Mouse (Mus musculus) kidney, embryonic 14.5 days (tissue): ENCODE data around the gene Dnajc19. TPM values are rescaled to one million over a fixed set of nuclear protein-coding genes. Genes with fewer than 3 reads are reported as not detected.

Experiments
- ATAC-seq: fragments of 200-750 bp; cut with Nextera tagmentation; 2 replicates; pipeline ENCODE4 v1.8.0; 2017; ENCODE audit warnings: moderate number of reproducible peaks, mild to moderate bottlenecking, moderate TSS enrichment, moderate library complexity; ENCODE audit not compliant: low FRiP score, low TSS enrichment
- H3K27ac ChIP-seq: fragments of 300-500 bp; sonication (generic); 2 replicates; pipeline ENCODE4 v1.5.1; 2014; ENCODE audit warnings: low read depth, mild to moderate bottlenecking, low read length, moderate library complexity, mixed read lengths
- H3K27me3 ChIP-seq: fragments of 300-500 bp; sonication (generic); 2 replicates; pipeline ENCODE4 v1.6.1; 2014; ENCODE audit warnings: mild to moderate bottlenecking, low read length; ENCODE audit not compliant: control insufficient read depth, insufficient read depth
- H3K36me3 ChIP-seq: fragments of 300-500 bp; sonication (generic); 2 replicates; pipeline ENCODE4 v1.6.1; 2014; ENCODE audit warnings: low read length, mixed read lengths; ENCODE audit not compliant: control insufficient read depth, insufficient read depth
- H3K4me1 ChIP-seq: fragments of 300-500 bp; sonication (generic); 2 replicates; pipeline ENCODE4 v1.6.1; 2014; ENCODE audit warnings: low read length, mixed read lengths; ENCODE audit not compliant: control insufficient read depth, insufficient read depth
- H3K4me2 ChIP-seq: fragments of 300-500 bp; sonication (generic); replicated peaks from 2 replicates; pipeline ENCODE4 v1.6.1; 2014; ENCODE audit warnings: low read depth, mild to moderate bottlenecking, low read length
- H3K4me3 ChIP-seq: fragments of 300-500 bp; sonication (generic); 2 replicates; pipeline ENCODE4 v1.5.1; 2014; ENCODE audit warnings: mild to moderate bottlenecking, low read length
- H3K9ac ChIP-seq: fragments of 300-500 bp; sonication (generic); 2 replicates; pipeline ENCODE4 v1.6.1; 2014; ENCODE audit warnings: low read depth, mild to moderate bottlenecking, low read length, moderate library complexity
- H3K9me3 ChIP-seq: fragments of 300-500 bp; sonication (generic); 2 replicates; pipeline ENCODE4 v1.6.1; 2016; ENCODE audit warnings: low read length; ENCODE audit not compliant: control insufficient read depth
- WGBS: fragments of 180-500 bp; shearing (Covaris S2); extraction: QIAGEN DNeasy Blood & Tissue Kit; methylation state at CpG from one replicate; pipeline ENCODE4 v1.1.7; 2014; 5-methylcytosine and 5-hydroxymethylcytosine counted together
- polyA plus RNA-seq: library from polyadenylated mRNA; unstranded; fragments of >200 nt; fragmentation: Nextera tagmentation; extraction: Ambion mirVana; gene quantifications from 2 replicates; pipeline ENCODE4 v1.2.1, GENCODE M21; 2014

Dnajc19 gene
- 169 and 238 TPM in 2 replicates for polyA plus RNA-seq

- H3K4me3 ChIP-seq = peak within 1 kb of the TSS; percentile 83
- peak within 1 kb of the TSS; percentile 63 for H3K4me2 ChIP-seq
- peaks cover 13% of the 10 kb centered on the region for H3K36me3 ChIP-seq
- peak within 1 kb of the TSS; percentile 43 for H3K27ac ChIP-seq
- H3K4me1 ChIP-seq = peaks cover 9% of the 10 kb centered on the region; the same call in 1 of the 2 replicates
- peak within 1 kb of the TSS; percentile 76 for H3K9ac ChIP-seq
- no peaks in the 10 kb centered on the region for H3K9me3 ChIP-seq
- no peaks in the 10 kb centered on the region for H3K27me3 ChIP-seq
- ATAC-seq = peak; percentile 96
- WGBS = under 1% methylated on average over 50 of the region's 50 CpGs
Observed at GRCm38 (mm10) chr3:34080900-34081662, at the start of gene Dnajc19. Gene Dnajc19, minus strand, starts transcription at chr3:34081321.

- no peak overlapping the region for H3K27ac ChIP-seq
- WGBS = 90% methylated on average over 6 of the region's 6 CpGs
- no peaks in the 10 kb centered on the region for H3K27me3 ChIP-seq
- no peaks in the 10 kb centered on the region for H3K9me3 ChIP-seq
- no peaks in the 10 kb centered on the region for H3K36me3 ChIP-seq
- no peak overlapping the region for H3K4me3 ChIP-seq
- no peak overlapping the region for H3K9ac ChIP-seq
- H3K4me2 ChIP-seq = no peak overlapping the region
- no peak for ATAC-seq
- no peaks in the 10 kb centered on the region for H3K4me1 ChIP-seq
Observed at GRCm38 (mm10) chr3:34129957-34130356, 48.8 kb upstream of the Dnajc19 start.

GRCm38 (mm10) chr3:34121311-34121710, 40.2 kb upstream of the Dnajc19 start:
- no peak for ATAC-seq

GRCm38 (mm10) chr3:34120791-34121190, 39.7 kb upstream of the Dnajc19 start:
- Histone ChIP-seq H3K4me2 (no peak overlapping the region), H3K4me1 (no peaks in the 10 kb centered on the region), H3K4me3 (no peak overlapping the region), H3K9ac (no peak overlapping the region), H3K9me3 (no peaks in the 10 kb centered on the region), H3K27me3 (no peaks in the 10 kb centered on the region), H3K27ac (no peak overlapping the region), H3K36me3 (no peaks in the 10 kb centered on the region)
- no peak for ATAC-seq
- 88% methylated on average over 3 of the region's 3 CpGs for WGBS

More at GRCm38 (mm10) chr3:34121311-34121710, 40.2 kb upstream of the Dnajc19 start:
- Histone ChIP-seq H3K9ac (no peak overlapping the region), H3K4me3 (no peak overlapping the region), H3K36me3 (no peaks in the 10 kb centered on the region), H3K4me1 (no peaks in the 10 kb centered on the region), H3K4me2 (no peak overlapping the region), H3K27ac (no peak overlapping the region), H3K9me3 (no peaks in the 10 kb centered on the region), H3K27me3 (no peaks in the 10 kb centered on the region)
- 88% methylated on average over 5 of the region's 5 CpGs for WGBS

GRCm38 (mm10) chr3:34119869-34120268, 38.7 kb upstream of the Dnajc19 start:
- no peak overlapping the region for H3K9ac ChIP-seq
- no peaks in the 10 kb centered on the region for H3K4me1 ChIP-seq
- H3K4me2 ChIP-seq = no peak overlapping the region
- no peaks in the 10 kb centered on the region for H3K27me3 ChIP-seq
- ATAC-seq = no peak
- WGBS = 70% methylated on average over 4 of the region's 4 CpGs
- H3K36me3 ChIP-seq = no peaks in the 10 kb centered on the region
- H3K4me3 ChIP-seq = no peak overlapping the region
- H3K27ac ChIP-seq = no peak overlapping the region
- H3K9me3 ChIP-seq = no peaks in the 10 kb centered on the region

GRCm38 (mm10) chr3:34115806-34116205, 34.7 kb upstream of the Dnajc19 start:
- no peaks in the 10 kb centered on the region for H3K36me3 ChIP-seq
- H3K27ac ChIP-seq = no peak overlapping the region
- ATAC-seq = no peak
- H3K4me1 ChIP-seq = no peaks in the 10 kb centered on the region
- WGBS = 64% methylated on average over 6 of the region's 6 CpGs
- H3K9ac ChIP-seq = no peak overlapping the region
- no peaks in the 10 kb centered on the region for H3K9me3 ChIP-seq
- H3K27me3 ChIP-seq = no peaks in the 10 kb centered on the region
- H3K4me3 ChIP-seq = no peak overlapping the region
- H3K4me2 ChIP-seq = no peak overlapping the region

- H3K4me2 ChIP-seq = no peak overlapping the region
Observed at GRCm38 (mm10) chr3:34111941-34112685, 31.0 kb upstream of the Dnajc19 start.

GRCm38 (mm10) chr3:34107631-34108030, 26.5 kb upstream of the Dnajc19 start:
- Histone ChIP-seq H3K27ac (no peak overlapping the region), H3K4me3 (no peak overlapping the region), H3K4me1 (no peaks in the 10 kb centered on the region), H3K9me3 (no peaks in the 10 kb centered on the region), H3K27me3 (peaks cover 14% of the 10 kb centered on the region; the same call in 1 of the 2 replicates), H3K4me2 (no peak overlapping the region), H3K9ac (no peak overlapping the region), H3K36me3 (no peaks in the 10 kb centered on the region)
- ATAC-seq = no peak
- WGBS = 76% methylated on average over 3 of the region's 3 CpGs

More at GRCm38 (mm10) chr3:34111941-34112685, 31.0 kb upstream of the Dnajc19 start:
- H3K27ac ChIP-seq = no peak overlapping the region
- ATAC-seq = no peak
- 68% methylated on average over 11 of the region's 11 CpGs for WGBS
- no peak overlapping the region for H3K4me3 ChIP-seq
- no peaks in the 10 kb centered on the region for H3K4me1 ChIP-seq
- no peaks in the 10 kb centered on the region for H3K36me3 ChIP-seq
- no peaks in the 10 kb centered on the region for H3K9me3 ChIP-seq
- 0 out of 2 replicates have a peak, but pooled peaks cover 2% of the 10 kb centered on the region for H3K27me3 ChIP-seq
- no peak overlapping the region for H3K9ac ChIP-seq

GRCm38 (mm10) chr3:34106421-34106820, 25.3 kb upstream of the Dnajc19 start:
- no peaks in the 10 kb centered on the region for H3K9me3 ChIP-seq
- H3K9ac ChIP-seq = no peak overlapping the region
- H3K4me3 ChIP-seq = no peak overlapping the region
- H3K36me3 ChIP-seq = no peaks in the 10 kb centered on the region
- no peaks in the 10 kb centered on the region for H3K4me1 ChIP-seq
- ATAC-seq = no peak
- H3K4me2 ChIP-seq = no peak overlapping the region
- H3K27ac ChIP-seq = no peak overlapping the region
- 16% methylated on average over 9 of the region's 9 CpGs for WGBS
- peaks cover 14% of the 10 kb centered on the region; the same call in 1 of the 2 replicates for H3K27me3 ChIP-seq
